Mouse (Mus musculus): ENCODE measurements around the gene Elp4.

DNA sequence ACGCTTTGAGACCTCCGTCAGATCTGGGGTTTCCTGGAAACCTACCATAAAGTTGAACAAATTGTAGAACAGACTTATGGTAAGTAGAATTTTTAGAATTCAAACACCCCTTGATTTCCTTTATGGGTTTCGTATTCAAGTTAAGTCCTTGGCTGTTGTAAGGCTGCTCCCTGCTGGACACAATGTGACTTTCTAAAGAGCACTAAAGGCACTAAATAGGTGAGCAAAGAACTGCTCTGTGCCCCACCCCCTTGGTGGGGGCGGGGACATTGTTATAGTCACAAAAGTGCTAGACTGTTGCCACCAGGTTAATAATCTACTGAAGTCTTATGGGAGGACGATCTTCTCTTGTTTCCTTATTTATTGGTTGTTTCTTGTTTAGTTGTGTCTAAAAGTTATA lies 4.0 kb upstream of the Elp4 start:
- TF ChIP-seq CTCF (IDR thresholded peaks at IDR 0.05; ENCODE audit: low read depth, low read length) (no peak), POLR2AphosphoS5 (IDR thresholded peaks at IDR 0.05; ENCODE audit: insufficient replicate concordance, low read depth, low read length) (no peak)
